Mouse (Mus musculus) right cerebral cortex, postnatal 25 days (tissue): ENCODE results near the gene Gm21974.
A peak's percentile ranks its signal among the peaks of the same experiment; 100 is the strongest.
"Not testable (repeated sequence)": the region's sequence is repeated elsewhere in the genome, so short reads cannot be mapped to it uniquely, and the experiment has no call there.

Source experiments
- DNase-seq: peaks from one replicate; pipeline ENCODE4 v3.0.0; 2022

Gene Gm21974

DNA sequence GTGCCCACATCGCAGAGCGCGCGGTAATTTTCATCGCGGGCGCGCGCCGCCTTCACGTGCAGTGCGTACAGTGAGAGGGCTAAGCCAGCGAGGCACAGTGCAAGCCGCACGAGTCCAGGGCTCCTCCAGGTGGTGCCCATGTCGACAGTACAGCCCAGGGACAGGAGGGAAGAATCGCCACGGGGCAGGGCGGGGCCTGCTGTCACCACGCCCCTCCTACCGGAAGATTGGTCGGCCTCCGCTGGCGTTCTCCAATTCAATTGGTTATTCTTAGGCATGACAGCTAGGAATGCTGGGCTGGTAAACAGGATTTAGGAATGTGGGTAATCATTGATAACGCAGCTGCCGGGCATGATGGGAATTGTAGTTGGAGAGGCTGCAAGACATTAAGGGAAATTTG, at the start of gene Gm21974, which contains the start of gene Vkorc1:
Gene Gm21974, minus strand, starts transcription at position 13 of the 400 bp plus-strand sequence.
Gene Vkorc1, minus strand, starts transcription at position 176 of the 400 bp plus-strand sequence.
- peak; percentile 94 for DNase-seq

DNA sequence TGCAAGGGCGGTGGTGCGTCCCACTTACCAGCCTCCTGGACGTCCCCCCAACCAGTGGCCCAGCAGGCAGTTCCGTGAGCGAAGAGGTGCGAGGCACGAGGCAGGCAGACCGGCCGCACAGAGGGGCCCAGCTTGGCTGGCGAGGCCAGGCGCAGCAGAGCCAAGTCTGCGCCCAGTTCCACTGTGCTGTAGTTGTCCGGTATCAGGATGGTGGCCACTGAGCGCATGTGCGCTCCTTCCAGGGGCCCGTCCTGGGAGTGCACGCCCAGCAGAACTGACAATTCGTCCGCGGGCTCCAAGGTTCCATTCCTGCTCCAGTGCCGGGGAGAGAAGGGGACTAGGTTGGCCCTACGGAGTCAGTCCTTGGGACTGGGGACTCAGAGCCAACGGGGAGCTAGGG, 49.4 kb upstream of the Gm21974 start:
- DNase-seq, result no peak

DNA sequence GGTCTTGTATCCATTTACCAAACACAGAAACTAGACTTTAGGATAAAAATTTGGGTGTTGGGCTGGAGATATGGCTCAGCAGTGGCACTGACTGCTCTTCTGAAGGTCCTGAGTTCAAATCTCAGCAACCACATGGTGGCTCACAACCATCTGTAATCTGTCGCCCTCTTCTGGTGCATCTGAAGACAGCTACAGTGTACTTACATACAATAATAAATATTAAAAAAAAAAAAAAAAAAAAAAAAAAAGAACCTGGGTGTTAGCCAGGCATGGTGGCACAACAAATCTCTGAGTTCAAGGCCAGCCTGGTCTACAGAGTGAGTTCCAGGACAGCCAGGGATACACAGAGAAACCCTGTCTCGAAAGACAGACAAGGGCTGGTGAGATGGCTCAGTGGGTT, 46.8 kb upstream of the Gm21974 start:
- not testable (repeated sequence) for DNase-seq

DNA sequence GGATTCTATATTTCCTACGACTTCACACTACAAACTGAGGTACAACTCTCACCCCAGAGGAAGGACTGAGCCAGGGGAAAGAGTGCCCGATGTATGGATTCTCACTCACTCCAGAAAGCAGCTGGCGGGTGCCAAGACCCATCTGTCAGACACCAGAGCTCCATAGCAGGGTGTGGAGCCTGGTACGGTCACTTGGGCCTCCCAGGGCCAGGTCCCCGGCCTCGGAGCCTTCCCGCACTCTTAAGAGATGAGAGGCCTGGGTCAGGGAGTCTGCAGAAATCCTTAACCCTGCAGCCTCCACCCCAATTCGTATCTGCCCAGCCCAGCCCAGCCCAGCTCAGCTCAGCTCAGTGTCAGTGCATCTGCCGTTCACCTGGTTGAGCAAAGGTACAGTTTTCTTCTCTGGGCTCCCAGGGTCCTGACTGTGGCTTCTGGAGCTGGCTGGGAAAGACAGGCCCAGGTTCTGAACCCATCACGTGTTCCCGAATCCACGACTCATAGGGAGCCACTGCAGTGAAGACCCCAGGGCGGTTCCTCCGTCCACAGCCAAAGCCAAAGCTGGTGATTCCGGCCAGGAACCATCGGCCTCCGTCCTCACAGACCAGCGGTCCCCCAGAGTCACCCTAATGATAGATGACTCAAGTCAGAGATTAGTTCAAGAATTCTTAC, 41.1 kb upstream of the Gm21974 start:
- DNase-seq, result no peak

DNA sequence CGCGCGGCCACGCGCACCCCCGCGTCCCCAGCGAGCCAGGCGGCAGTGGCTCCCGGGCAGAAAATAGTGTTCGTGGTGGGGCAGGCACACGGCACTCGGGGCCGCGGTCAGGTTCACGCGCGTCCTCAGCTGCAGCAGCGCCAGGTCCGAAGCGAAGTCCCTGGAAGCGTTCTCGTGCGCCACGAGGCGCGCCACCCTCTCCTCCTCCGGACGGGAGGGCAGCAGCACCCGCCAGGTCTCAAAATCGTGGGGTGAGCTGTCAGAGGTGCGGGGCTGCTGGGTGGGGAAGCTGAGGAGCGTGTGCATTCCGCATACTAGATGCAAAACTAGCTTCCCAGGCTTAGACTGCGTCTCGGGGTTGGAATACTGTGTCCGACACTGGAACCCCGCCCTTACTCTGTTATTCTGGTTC, 40.5 kb upstream of the Gm21974 start:
- DNase-seq, result no peak

DNA sequence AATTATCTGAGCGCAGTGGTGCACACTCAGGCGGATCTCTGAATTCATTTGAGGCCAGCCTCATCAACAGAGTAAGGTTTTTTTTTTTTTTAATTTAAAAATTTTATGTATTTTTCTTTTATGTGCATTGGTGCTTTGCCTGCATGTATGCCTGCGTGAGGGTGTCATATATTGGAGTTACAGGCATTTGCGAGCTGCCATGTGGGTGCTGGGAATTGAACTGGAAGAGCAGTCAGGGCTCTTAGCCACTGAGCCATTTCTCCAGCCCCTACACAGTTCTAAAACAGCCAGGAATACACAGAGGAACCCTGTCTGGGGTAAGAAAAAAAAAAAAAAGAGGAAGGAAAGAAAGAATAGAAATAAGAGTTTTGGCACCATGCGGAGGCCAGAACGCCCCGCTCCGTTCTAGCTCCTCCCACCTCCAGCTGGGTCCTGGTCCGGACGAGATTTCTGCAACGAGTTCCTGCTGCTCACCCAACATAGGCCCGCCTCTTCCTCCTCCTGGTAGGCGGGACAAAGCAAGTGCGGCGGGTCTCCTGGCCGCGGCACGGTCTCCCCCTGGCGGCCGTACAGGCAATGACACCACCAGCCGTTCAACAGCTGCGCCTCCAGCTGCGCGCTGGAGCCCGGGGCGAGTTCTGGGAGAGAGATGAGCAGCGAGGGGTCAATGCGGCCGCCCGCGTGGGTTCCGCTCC, 39.9 kb upstream of the Gm21974 start:
- DNase-seq, result peak; percentile 95

DNA sequence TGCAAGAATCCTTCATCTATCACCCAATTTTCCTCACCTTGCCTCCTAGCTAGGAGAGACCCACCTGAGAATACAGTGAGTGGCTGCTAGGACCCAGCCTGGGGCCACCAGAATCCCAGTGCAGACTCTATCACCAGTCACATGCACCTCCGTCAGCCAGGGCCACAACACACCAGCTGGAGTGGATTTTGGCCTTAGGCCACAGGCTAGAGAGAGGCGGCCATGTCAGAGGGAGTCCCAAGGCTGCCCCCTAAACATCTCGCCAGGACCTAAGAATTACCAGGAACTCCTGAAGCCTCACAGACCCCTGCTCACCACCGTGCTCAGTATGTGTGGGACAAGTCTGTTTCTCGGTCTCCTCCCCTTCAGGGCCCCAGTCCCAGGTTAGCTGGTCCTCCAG, 38.8 kb upstream of the Gm21974 start:
- DNase-seq, result no peak

DNA sequence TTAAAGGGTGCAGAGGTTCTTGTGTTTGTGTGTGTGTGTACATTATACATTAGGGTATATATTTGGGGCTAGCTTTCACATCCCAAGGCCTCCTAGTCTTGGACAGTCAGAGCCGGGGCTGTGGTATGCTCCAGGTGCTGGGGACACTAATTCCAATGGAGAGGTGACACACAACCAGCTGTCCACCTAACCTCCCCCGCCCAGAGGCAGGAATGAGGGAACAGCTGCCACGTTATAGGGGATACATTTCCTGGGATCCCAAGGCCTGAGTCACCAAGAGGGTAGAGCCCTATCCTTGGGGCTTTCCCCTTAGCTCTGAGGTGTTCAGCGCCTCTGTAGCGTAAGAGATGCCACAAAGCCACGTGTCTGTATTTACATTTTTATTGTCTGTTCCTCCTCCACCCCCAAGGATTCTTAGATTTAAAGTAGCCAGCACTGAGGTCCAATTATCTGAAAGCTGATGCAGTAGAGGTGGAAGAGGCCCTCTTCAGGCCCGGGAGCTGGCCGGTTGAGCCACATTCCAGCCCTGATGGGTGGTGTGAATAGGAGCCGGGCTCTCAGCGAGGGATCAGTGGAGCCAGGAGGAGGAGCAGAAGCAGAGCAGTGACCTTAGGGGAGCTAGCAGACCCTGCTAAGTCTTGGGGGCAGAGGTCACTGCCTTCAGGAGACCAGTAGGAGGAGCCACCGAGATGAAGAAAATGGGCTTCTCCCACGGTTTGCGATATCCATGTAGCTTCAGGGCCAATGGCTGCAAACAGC, 37.2 kb upstream of the Gm21974 start:
- no peak for DNase-seq

DNA sequence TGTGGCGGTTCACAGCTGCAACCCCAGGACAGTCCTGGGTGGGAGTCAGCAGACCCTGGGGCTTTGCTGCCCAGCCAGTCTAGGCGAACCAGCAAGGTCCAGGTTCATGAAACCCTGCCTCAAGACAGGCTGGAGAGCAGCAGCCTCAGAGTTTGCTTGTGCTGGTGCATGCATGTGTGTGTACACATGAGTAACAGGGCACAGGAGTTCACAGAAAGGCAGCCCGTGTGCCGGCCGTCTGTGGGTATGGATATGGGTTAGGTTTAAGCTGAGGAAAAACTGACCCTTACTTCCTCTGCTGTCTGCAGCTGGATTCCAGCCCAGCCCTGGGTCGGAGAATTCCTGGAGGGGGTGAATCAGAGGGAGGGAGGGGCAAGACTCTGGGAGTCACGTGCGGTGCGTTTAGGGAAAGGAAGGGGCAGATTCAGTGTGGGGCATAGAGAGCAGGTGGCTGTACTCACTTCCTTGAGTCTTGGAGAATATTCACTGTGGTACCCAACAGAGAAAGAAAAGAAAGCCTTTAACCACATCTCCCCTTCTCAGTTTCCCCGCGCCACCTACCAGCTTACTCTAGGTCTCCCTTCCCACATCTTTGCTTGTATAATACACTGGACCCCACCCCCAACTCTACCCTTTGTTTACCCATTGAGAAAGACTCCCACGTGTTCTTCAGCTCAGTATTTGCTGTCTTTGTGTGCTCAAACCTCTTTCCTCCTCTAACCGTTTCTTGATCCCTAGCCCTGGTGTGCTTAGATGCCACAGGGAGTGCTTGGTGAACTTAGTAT, 36.3 kb upstream of the Gm21974 start:
- no peak for DNase-seq

DNA sequence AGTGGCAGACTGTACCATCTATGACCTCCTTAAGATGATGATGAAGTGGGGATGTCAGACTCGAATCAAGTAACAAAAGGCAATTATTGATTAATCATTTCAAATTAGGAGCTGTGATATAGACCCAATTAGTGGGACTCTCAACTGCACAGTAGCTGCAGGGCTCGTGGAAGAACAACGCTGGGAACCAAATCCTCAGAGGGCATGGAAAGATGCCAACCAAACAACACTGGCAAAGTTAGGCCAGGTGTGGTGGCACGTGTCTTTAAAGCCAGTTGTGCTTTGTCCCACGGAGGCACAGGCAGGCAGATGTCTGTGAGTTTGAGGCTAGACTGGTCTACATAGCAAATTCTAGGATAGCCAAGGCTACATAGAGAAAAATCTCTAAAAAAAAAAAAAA, 35.4 kb upstream of the Gm21974 start:
- no peak for DNase-seq

DNA sequence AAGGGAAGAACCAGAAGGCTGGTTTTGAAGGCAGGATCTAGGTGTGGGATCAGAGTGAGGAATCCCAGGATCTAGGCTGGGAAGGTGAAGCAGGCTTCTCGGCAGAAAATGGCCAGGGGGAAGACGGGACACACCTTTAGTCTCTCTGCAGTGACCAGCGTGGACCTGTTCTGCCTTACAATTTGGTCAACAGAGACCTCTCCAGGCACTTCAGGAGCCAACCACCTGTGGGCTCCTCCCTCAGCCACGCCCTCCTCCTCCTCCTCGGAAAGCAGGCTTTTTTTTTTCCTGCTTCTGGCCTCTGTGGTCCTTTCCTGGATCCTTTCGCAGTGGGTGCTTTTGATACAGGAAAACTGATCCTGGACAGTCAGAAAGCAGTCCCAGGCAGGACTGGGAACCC, 34.7 kb upstream of the Gm21974 start, which contains the start of gene Prss8:
Gene Prss8, minus strand, starts transcription at position 182 of the 400 bp plus-strand sequence.
- DNase-seq, result no peak

DNA sequence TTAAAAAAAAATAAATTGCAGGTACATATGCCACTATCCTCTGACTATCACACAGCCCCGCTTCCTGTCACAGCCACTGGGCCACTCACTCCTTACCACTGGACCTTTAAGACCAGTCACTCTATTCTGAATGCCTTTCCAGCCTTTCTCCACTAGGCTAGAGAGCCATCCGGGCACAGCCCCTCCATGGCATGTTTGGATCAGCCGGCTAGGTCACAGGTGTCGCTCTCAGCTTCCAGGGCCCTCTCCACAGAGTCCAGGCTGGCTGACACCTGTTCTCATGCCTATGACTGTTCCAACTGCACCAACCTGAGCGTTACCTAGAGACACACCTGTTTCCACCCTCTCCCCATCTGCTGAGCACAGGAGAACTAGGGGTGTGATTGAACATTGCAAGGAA, 33.3 kb upstream of the Gm21974 start:
- DNase-seq, result no peak

DNA sequence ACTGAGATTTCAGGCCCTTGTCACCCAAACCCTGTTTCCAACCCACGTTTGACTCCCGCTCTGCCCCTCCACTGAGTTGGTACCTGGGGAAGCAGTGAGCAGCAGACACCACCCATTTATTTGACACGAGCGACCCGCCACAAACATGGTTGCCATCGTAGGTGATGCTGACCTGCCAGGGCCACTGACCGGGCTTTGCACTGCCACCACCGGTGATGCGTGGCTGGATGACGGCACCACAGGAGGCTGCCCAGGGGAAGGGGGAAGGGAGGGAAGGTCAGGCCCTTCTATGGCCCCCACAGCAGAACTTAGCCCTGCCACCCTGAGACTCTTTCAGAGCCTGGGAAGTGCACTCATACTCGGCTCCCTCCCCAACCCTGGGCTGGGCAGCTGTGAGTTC, 32.5 kb upstream of the Gm21974 start:
- DNase-seq, result no peak

DNA sequence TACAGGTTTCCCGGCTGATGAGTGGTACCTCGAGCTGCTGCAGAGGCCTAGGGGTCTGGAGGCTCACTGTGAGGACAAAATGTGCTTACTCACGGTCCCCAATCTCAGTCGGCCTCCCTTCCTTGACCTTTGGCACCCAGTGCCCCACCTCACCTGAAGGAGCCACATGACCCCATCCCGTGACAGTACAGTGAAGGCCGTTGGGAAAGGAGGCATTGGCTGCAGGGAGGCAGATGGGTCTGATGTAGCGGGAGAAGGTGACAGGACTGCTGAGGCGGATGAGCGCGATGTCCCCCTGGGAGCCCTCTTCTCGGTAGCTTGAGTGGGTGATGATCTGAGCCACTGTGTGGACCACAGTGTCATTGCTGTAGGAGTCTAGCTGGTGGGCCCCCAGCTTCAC, 31.6 kb upstream of the Gm21974 start:
- no peak for DNase-seq

DNA sequence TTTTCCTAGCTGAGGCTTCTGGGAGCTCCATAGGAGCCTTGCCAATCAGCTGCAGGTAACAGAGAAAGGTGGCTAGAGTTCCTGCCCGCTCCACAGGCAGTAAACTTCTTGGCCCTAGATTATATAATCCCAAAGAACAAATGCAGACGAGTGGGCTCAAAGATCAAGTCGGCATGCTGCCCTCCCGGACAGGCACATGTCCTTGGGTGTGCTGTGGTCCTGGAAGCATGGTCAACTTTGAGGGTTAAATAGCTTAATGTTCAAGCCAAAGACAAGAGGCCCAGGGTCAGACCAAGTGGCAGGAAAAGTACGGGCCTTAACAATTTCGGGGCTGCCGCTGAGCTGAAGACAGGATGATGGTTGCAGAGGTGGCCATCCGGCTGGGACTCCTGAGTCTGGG, 30.8 kb upstream of the Gm21974 start:
- no peak for DNase-seq

DNA sequence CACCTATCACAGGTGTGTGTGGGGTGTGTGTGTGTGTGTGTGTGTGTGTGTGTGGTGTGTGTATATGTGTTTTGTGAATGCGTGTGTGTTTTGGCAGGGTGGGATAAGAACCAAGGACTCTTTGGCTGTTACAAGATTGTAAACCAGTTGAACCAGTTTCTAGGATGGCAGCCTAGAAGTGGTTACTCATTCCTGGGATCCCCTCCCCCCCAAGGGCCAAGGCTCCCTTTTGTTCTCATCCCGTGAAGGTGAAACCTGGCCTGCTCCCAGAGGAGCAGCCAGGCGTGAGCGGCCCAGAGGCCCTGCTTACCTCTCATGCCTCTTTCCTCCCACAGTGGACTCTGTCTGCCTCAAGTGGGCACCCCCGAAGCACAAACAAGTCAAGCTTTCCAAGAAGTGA, 30.0 kb upstream of the Gm21974 start:
- DNase-seq, result no peak

DNA sequence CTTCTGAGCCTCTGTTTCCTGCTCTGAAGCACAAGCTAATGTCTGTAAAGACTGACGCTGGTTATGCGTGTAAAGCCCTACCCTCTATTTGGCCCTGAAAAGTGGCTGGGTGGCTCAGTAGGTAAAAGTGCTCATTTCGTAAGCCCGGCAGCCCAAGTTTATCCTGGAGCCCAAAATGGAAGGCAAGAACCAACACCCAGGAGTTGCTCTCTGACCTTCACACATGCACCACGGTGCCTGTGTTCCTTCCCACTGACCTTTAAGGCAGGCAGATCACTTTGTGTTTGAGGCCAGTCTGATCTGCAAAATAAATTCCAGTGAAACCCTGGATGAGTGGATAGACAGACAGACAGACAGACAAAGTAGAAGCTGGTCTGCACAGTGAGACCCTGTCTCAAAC, 28.5 kb upstream of the Gm21974 start:
- no peak for DNase-seq

DNA sequence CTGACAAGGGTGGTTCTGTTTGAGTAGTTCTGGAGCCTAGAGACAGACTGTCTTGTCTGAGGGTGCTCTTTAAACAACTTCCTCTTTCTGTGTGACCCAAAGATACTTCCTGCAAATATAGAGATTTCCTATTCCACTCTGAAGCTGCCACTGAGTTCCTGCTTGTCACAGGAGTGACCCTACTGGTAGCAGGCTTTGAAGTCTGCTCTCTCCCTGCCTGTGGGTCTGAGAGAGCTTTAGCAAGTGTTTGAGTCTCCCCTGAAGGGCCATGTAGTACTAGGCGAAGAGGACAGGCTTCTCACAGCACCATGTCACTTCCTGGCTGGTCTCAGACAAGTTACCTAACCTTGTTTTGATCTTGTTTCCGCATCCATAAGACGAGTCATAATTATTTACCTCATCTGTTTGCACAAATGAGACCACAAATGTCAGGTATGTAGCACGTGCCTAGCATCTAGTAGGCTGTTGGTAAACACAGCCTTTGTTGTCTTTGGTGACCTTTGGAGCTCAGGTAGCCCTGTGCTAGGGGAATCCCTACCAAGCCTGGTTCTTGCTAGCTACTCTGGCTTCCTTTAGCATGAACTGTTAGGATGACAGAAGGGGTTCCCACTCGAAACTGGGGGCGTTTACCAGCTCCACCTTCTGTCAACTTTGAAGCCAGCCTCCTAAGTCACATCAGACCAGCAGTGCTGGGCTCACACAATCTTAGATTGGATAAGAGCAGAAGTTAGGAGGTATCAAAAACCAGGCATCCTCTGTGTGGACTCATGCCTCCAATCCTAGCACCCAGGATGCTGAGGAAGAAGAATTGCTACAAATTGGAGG, 27.4 kb upstream of the Gm21974 start:
- no peak for DNase-seq

DNA sequence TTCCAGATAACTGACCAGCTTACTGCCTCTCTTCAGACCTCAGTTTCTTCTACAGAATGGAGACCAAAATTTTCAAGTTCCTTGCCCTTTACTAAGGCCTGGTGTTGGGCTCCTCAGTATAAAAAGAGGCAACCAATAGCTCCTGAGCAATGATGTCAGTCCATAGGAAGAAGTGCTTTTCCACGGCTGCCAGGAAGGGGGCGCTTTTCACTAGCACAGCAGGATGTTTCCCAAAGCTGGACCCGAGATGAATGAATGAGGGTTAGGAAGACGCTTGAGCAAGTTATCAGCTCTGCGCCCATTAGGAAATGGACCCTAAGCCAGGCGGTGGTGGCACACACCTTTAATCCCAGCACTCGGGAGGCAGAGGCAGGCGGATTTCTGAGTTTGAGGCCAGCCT, 26.3 kb upstream of the Gm21974 start:
- no peak for DNase-seq

DNA sequence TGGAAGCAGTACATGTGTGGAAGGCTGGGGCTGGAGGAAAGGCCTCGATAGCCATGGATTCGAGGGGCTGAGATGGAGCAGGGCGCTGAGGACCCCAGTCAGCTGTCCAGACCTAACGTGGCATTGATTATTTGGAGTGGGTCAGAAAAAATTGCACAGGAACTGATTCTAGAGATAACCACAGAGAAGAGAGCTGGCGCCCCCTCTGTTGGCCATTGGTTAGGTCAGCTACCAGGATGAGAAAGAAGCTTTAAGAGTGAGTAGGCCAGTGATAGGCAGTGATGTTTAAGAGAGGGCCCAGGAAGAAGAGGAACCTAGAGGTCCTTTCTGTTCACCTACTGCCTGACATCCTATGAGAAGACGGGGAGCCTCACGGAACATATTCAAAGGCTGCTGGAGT, 24.0 kb upstream of the Gm21974 start:
- DNase-seq, result no peak

DNA sequence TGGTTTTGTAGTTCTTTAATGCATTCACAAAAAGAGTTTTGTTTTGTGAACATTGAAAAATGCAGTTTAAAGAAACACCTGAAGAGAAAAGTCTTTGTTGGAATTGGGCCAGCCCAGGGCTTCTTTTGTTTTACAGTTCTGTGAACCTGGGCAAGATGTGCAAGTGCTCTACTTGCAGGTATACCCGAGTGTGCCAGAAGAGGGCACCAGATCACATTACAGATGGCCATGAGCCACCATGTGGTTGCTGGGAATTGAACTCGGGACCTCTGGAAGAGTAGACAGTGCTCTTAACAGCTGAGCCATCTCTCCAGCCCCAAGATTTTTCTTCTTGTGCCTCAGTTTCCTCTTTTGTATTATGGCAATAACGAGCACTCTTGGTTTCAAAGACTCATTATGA, 22.9 kb upstream of the Gm21974 start:
- no peak for DNase-seq

DNA sequence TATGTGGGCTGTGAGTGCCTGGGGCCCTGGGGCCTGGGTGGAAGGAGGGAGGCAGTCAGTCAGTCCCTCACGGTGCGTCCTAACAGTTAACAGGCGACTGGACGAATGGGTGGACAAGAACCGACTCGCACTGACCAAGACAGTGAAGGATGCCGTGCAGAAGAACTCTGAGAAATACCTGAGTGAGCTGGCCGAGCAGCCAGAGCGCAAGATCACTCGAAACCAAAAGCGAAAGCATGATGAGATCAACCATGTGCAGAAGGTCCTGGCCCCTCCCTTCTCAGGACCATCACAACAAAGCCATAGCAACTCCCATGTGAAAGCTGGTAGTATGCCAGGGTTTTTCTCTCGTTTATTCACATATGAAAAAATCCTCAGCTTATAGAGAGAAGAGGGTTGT, 20.0 kb upstream of the Gm21974 start:
- no peak for DNase-seq
